Mouse (Mus musculus) small intestine, adult 2 months (tissue): ENCODE measurements at regions not wholly inside any gene's neighbourhood (a gene's known extent, or its start where the extent isn't known, plus 50 kb on each side); places are given as distances from the start of the nearest gene placed in this dataset.
A peak's percentile ranks its signal among the peaks of the same experiment; 100 is the strongest.

Experiments
- CTCF ChIP-seq: fragments of 200-500 bp; IDR thresholded peaks from 2 replicates; pipeline ENCODE4 v1.5.1; 2012; ENCODE audit warnings: low read depth, mild to moderate bottlenecking, control low read depth, inconsistent platforms, low read length, moderate library complexity, mixed read lengths; ENCODE audit not compliant: insufficient replicate concordance, insufficient read length; ENCODE audit errors: extremely low read depth
- POLR2A ChIP-seq: fragments of 200-500 bp; IDR thresholded peaks from 2 replicates; pipeline ENCODE4 v1.6.1; 2012; ENCODE audit warnings: low read depth, mild to moderate bottlenecking, control low read depth, inconsistent platforms, low read length, moderate library complexity

GRCm38 (mm10) chr17:45845832-45846231 is 112.2 kb upstream of the 1600014C23Rik start:
- TF ChIP-seq POLR2A (no peak), CTCF (peak; percentile 48; the same call in 1 of the 2 replicates)
